Mouse (Mus musculus): ENCODE results near the gene Pdzrn3. TPM values are rescaled to one million over a fixed set of nuclear protein-coding genes. Genes with fewer than 3 reads are reported as not detected.

Pdzrn3 gene
- polyA plus RNA-seq, 1 experiment from 2014 or later: 9.9 TPM

GRCm38 (mm10) chr6:101348496-101348895 lies 29.2 kb downstream of the Pdzrn3 start:
- ATAC-seq (replicated peaks; ENCODE audit: low FRiP score): no peak
- Histone ChIP-seq H3K4me1 (peaks cover 20% of the 10 kb centered on the region), H3K9ac (no peak overlapping the region), H3K4me2 (no peak overlapping the region), H3K36me3 (no peaks in the 10 kb centered on the region), H3K4me3 (replicated peaks) (no peak overlapping the region), H3K27ac (no peak overlapping the region), H3K9me3 (replicated peaks) (no peaks in the 10 kb centered on the region), H3K27me3 (peaks cover 3% of the 10 kb centered on the region; the same call in 1 of the 2 replicates)
- WGBS: 85% methylated on average over 5 of the region's 5 CpGs

GRCm38 (mm10) chr6:101340051-101340450 lies 37.6 kb downstream of the Pdzrn3 start:
- H3K4me2 ChIP-seq: no peak overlapping the region
- no peak overlapping the region for H3K4me3 ChIP-seq (replicated peaks)
- peaks cover 4% of the 10 kb centered on the region; the same call in 1 of the 2 replicates for H3K27me3 ChIP-seq
- no peak overlapping the region for H3K9ac ChIP-seq
- peaks cover 10% of the 10 kb centered on the region; the same call in 1 of the 2 replicates for H3K4me1 ChIP-seq
- no peaks in the 10 kb centered on the region for H3K9me3 ChIP-seq (replicated peaks)
- ATAC-seq (replicated peaks; ENCODE audit: low FRiP score): no peak
- 82% methylated on average over 7 of the region's 7 CpGs for WGBS
- no peak overlapping the region for H3K27ac ChIP-seq
- H3K36me3 ChIP-seq: no peaks in the 10 kb centered on the region

GRCm38 (mm10) chr6:101337842-101338528 lies 39.7 kb downstream of the Pdzrn3 start:
- no peak overlapping the region for H3K4me3 ChIP-seq (replicated peaks)
- no peaks in the 10 kb centered on the region for H3K9me3 ChIP-seq (replicated peaks)
- H3K27ac ChIP-seq: no peak overlapping the region
- peaks cover 13% of the 10 kb centered on the region for H3K4me1 ChIP-seq
- WGBS: 88% methylated on average over 10 of the region's 10 CpGs
- no peak overlapping the region for H3K4me2 ChIP-seq
- peaks cover 4% of the 10 kb centered on the region; the same call in 1 of the 2 replicates for H3K27me3 ChIP-seq
- ATAC-seq (replicated peaks; ENCODE audit: low FRiP score): no peak
- no peak overlapping the region for H3K9ac ChIP-seq
- no peaks in the 10 kb centered on the region for H3K36me3 ChIP-seq

- Histone ChIP-seq H3K36me3 (no peaks in the 10 kb centered on the region), H3K9ac (no peak overlapping the region), H3K27me3 (no peaks in the 10 kb centered on the region), H3K27ac (no peak overlapping the region), H3K4me3 (replicated peaks) (no peak overlapping the region), H3K4me2 (no peak overlapping the region), H3K4me1 (peaks cover 22% of the 10 kb centered on the region), H3K9me3 (replicated peaks) (no peaks in the 10 kb centered on the region)
- ATAC-seq (replicated peaks; ENCODE audit: low FRiP score): peak; percentile 54; the same call in 1 of the 2 replicates
- whole genome bisulfite sequencing: 77% methylated on average over 10 of the region's 10 CpGs
These were observed 41.0 kb downstream of the Pdzrn3 start for GRCm38 (mm10) chr6:101336660-101337059.

GRCm38 (mm10) chr6:101335744-101336143 lies 42.0 kb downstream of the Pdzrn3 start:
- H3K4me2 ChIP-seq: no peak overlapping the region
- WGBS: 78% methylated on average over 1 of the region's 1 CpGs
- H3K4me1 ChIP-seq: peaks cover 29% of the 10 kb centered on the region
- no peaks in the 10 kb centered on the region for H3K9me3 ChIP-seq (replicated peaks)
- H3K27ac ChIP-seq: no peak overlapping the region
- no peaks in the 10 kb centered on the region for H3K27me3 ChIP-seq
- no peak overlapping the region for H3K4me3 ChIP-seq (replicated peaks)
- no peak for ATAC-seq (replicated peaks; ENCODE audit: low FRiP score)
- no peaks in the 10 kb centered on the region for H3K36me3 ChIP-seq
- no peak overlapping the region for H3K9ac ChIP-seq

- no peak for ATAC-seq (replicated peaks; ENCODE audit: low FRiP score)
- Histone ChIP-seq H3K4me1 (peaks cover 41% of the 10 kb centered on the region), H3K9ac (no peak overlapping the region), H3K36me3 (no peaks in the 10 kb centered on the region), H3K9me3 (replicated peaks) (no peaks in the 10 kb centered on the region), H3K27me3 (no peaks in the 10 kb centered on the region), H3K4me3 (replicated peaks) (no peak overlapping the region), H3K4me2 (no peak overlapping the region), H3K27ac (no peak overlapping the region)
- 65% methylated on average over 3 of the region's 3 CpGs for whole genome bisulfite sequencing
These were observed 43.2 kb downstream of the Pdzrn3 start for GRCm38 (mm10) chr6:101334495-101334894.

- Histone ChIP-seq H3K9me3 (replicated peaks) (no peaks in the 10 kb centered on the region), H3K27ac (peak overlapping the region; percentile 65; the same call in 1 of the 2 replicates), H3K4me2 (no peak overlapping the region; the same call in 1 of the 2 replicates), H3K9ac (no peak overlapping the region), H3K27me3 (no peaks in the 10 kb centered on the region), H3K36me3 (no peaks in the 10 kb centered on the region), H3K4me1 (peaks cover 47% of the 10 kb centered on the region), H3K4me3 (replicated peaks) (no peak overlapping the region)
- 26% methylated on average over 5 of the region's 5 CpGs for WGBS
- ATAC-seq (replicated peaks; ENCODE audit: low FRiP score): peak; percentile 55; the same call in 1 of the 2 replicates
These were observed 47.3 kb downstream of the Pdzrn3 start for GRCm38 (mm10) chr6:101330392-101330791.

GRCm38 (mm10) chr6:101329499-101329898 lies 48.2 kb downstream of the Pdzrn3 start:
- H3K27ac ChIP-seq: peak overlapping the region; percentile 65
- no peak overlapping the region for H3K4me2 ChIP-seq
- H3K9ac ChIP-seq: no peak overlapping the region
- no peaks in the 10 kb centered on the region for H3K36me3 ChIP-seq
- H3K27me3 ChIP-seq: no peaks in the 10 kb centered on the region
- H3K4me3 ChIP-seq (replicated peaks): no peak overlapping the region
- no peaks in the 10 kb centered on the region for H3K9me3 ChIP-seq (replicated peaks)
- H3K4me1 ChIP-seq: peaks cover 47% of the 10 kb centered on the region
- ATAC-seq (replicated peaks; ENCODE audit: low FRiP score): peak; percentile 44
- 12% methylated on average over 6 of the region's 6 CpGs for WGBS

- Histone ChIP-seq H3K36me3 (no peaks in the 10 kb centered on the region), H3K4me3 (replicated peaks) (no peak overlapping the region), H3K4me2 (no peak overlapping the region), H3K27me3 (no peaks in the 10 kb centered on the region), H3K9ac (no peak overlapping the region), H3K4me1 (peaks cover 43% of the 10 kb centered on the region), H3K27ac (no peak overlapping the region), H3K9me3 (replicated peaks) (no peaks in the 10 kb centered on the region)
- no peak for ATAC-seq (replicated peaks; ENCODE audit: low FRiP score)
- WGBS: 63% methylated on average over 6 of the region's 6 CpGs
These were observed 49.2 kb downstream of the Pdzrn3 start for GRCm38 (mm10) chr6:101328514-101328913.

GRCm38 (mm10) chr6:101327741-101328140 lies 50.0 kb downstream of the Pdzrn3 start:
- no peak overlapping the region for H3K4me2 ChIP-seq
- peaks cover 41% of the 10 kb centered on the region for H3K4me1 ChIP-seq
- 86% methylated on average over 5 of the region's 5 CpGs for WGBS
- no peaks in the 10 kb centered on the region for H3K9me3 ChIP-seq (replicated peaks)
- no peak for ATAC-seq (replicated peaks; ENCODE audit: low FRiP score)
- no peaks in the 10 kb centered on the region for H3K36me3 ChIP-seq
- H3K27ac ChIP-seq: no peak overlapping the region
- no peaks in the 10 kb centered on the region for H3K27me3 ChIP-seq
- no peak overlapping the region for H3K4me3 ChIP-seq (replicated peaks)
- H3K9ac ChIP-seq: no peak overlapping the region

GRCm38 (mm10) chr6:101327196-101327595 lies 50.5 kb downstream of the Pdzrn3 start:
- no peaks in the 10 kb centered on the region for H3K27me3 ChIP-seq
- peaks cover 38% of the 10 kb centered on the region for H3K4me1 ChIP-seq
- ATAC-seq (replicated peaks; ENCODE audit: low FRiP score): no peak
- H3K36me3 ChIP-seq: no peaks in the 10 kb centered on the region
- 0 out of 2 replicates have a peak overlapping the region, but pooled peaks have one; percentile 3 for H3K27ac ChIP-seq
- 92% methylated on average over 3 of the region's 3 CpGs for WGBS
- H3K9me3 ChIP-seq (replicated peaks): no peaks in the 10 kb centered on the region
- H3K9ac ChIP-seq: no peak overlapping the region
- H3K4me2 ChIP-seq: no peak overlapping the region
- no peak overlapping the region for H3K4me3 ChIP-seq (replicated peaks)

- Histone ChIP-seq H3K9ac (no peak overlapping the region), H3K36me3 (no peaks in the 10 kb centered on the region), H3K9me3 (replicated peaks) (no peaks in the 10 kb centered on the region), H3K27me3 (no peaks in the 10 kb centered on the region), H3K27ac (0 out of 2 replicates have a peak overlapping the region, but pooled peaks have one; percentile 3), H3K4me3 (replicated peaks) (no peak overlapping the region), H3K4me2 (no peak overlapping the region), H3K4me1 (peaks cover 26% of the 10 kb centered on the region)
- WGBS: 82% methylated on average over 3 of the region's 3 CpGs
- ATAC-seq (replicated peaks; ENCODE audit: low FRiP score): no peak
These were observed 51.7 kb downstream of the Pdzrn3 start for GRCm38 (mm10) chr6:101325842-101326639.
